Mouse (Mus musculus): ENCODE data around the gene Cdc20b. TPM values are rescaled to one million over a fixed set of nuclear protein-coding genes. Genes with fewer than 3 reads are reported as not detected.

The Cdc20b gene
- polyA plus RNA-seq, 1 experiment from 2014 or later, result not detected

DNA sequence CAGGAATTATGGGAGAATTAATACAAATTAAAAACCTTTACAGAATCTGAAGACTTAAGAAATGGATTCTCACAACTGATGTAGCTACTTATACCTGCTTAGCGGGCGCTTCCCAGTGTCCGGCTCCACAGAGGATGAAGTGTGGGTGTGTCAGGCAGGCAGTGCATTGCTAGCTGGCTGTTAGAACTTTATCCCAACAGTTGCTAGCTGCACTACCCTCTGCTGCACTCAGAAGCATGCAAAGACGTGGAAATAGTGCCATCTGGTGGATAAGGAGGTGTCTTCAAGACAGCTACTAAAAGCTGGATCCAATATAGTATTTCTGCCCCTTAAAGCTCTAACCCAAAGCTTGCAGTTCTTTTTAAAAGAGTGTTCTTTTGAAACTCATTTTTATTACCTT lies 941 bp downstream of the Cdc20b start:
- Histone ChIP-seq H3K4me2 (ENCODE audit: low read depth) (peak overlapping the region; percentile 98), H3K4me3 (ENCODE audit: low read depth, low read length) (peak overlapping the region; percentile 8; the same call in 1 of the 2 replicates), H3K36me3 (ENCODE audit: control insufficient read depth, insufficient read depth, low read length) (no peaks in the 10 kb centered on the region), H3K4me1 (ENCODE audit: control insufficient read depth, insufficient read depth, low read length) (peaks cover 12% of the 10 kb centered on the region; the same call in 1 of the 2 replicates), H3K9ac (ENCODE audit: low read length) (no peak overlapping the region), H3K9me3 (ENCODE audit: control insufficient read depth, low read length) (no peaks in the 10 kb centered on the region), H3K27ac (ENCODE audit: low read depth, low read length) (no peak overlapping the region), H3K27me3 (ENCODE audit: control insufficient read depth, insufficient read depth, low read length) (peaks cover 37% of the 10 kb centered on the region)
- WGBS, result 0% methylated on average over 4 of the region's 4 CpGs
- ATAC-seq (ENCODE audit: insufficient read depth, low FRiP score, low TSS enrichment), result peak; percentile 49; the same call in 1 of the 2 replicates
- DNase-seq (ENCODE audit: low spot score), result peak; percentile 76

DNA sequence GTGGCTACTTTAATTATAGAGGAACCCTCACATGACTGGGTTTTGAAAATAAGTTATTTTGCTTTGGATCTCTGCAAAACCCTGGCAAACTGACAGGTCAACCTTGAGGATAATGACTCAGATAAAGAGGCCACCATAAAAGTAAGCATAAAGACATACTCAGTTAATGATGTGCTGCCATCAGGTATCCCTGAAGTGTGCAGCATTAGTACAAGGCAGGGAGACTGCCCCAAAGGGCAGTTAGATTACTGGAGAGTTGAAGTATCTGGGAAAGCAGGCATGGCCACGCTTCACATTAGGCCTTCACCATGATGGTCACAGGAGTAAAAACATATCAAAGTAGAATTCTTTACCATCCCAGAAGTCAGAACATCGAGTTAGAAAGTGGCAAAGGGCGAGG lies 10.0 kb downstream of the Cdc20b start:
- H3K9ac ChIP-seq (ENCODE audit: low read length), result no peak overlapping the region
- 77% methylated on average over 3 of the region's 3 CpGs for WGBS
- no peak for ATAC-seq (ENCODE audit: insufficient read depth, low FRiP score, low TSS enrichment)

DNA sequence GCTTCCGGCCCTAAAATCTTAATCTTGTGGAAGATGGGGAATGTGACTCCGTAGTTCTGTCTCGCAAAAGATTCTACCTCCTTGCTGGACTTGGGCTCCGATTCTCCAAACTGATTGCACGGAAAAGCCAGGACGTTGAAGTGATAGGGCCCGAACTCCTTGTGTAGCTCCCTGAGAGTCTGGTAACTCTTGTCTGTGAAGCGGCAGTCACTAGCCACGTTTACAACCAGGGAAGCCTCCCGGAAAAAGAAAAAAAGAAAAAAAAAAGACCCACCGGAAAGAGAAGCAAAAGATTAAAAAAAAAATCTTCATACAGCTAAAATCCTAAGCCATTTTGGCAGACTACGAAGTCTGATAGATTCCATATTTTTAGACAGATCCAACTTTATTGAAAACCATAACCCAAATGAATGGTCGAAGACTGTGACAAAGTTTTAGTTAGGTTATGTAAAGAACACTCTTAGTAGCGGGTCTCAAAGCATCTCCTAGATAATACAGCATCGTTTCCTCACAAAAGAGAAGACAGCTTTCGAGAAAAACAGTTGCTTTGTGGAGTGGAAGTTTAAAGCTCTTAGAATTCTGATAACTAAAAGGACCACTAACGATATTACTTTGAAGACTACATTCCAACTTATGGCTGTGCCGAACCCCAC lies 10.7 kb downstream of the Cdc20b start:
- H3K9ac ChIP-seq (ENCODE audit: low read length), result peak overlapping the region; percentile 51
- peak overlapping the region; percentile 32 for H3K4me2 ChIP-seq (ENCODE audit: low read depth)
- no peaks in the 10 kb centered on the region for H3K36me3 ChIP-seq (ENCODE audit: control insufficient read depth, insufficient read depth, low read length)
- peak overlapping the region; percentile 44 for H3K4me3 ChIP-seq (ENCODE audit: low read depth, low read length)
- ATAC-seq (ENCODE audit: insufficient read depth, low FRiP score, low TSS enrichment) (no peak), DNase-seq (ENCODE audit: low spot score) (no peak)
- H3K27ac ChIP-seq (ENCODE audit: low read depth, low read length), result no peak overlapping the region
- WGBS, result 28% methylated on average over 18 of the region's 18 CpGs
- H3K27me3 ChIP-seq (ENCODE audit: control insufficient read depth, insufficient read depth, low read length), result no peaks in the 10 kb centered on the region
- no peaks in the 10 kb centered on the region for H3K4me1 ChIP-seq (ENCODE audit: control insufficient read depth, insufficient read depth, low read length)
- H3K9me3 ChIP-seq (ENCODE audit: control insufficient read depth, low read length), result no peaks in the 10 kb centered on the region

More for the DNA sequence above, 10.0 kb downstream of the Cdc20b start:
- Histone ChIP-seq H3K9me3 (ENCODE audit: control insufficient read depth, low read length) (no peaks in the 10 kb centered on the region), H3K27me3 (ENCODE audit: control insufficient read depth, insufficient read depth, low read length) (no peaks in the 10 kb centered on the region), H3K4me3 (ENCODE audit: low read depth, low read length) (peak overlapping the region; percentile 44), H3K4me2 (ENCODE audit: low read depth) (peak overlapping the region; percentile 32), H3K36me3 (ENCODE audit: control insufficient read depth, insufficient read depth, low read length) (no peaks in the 10 kb centered on the region), H3K4me1 (ENCODE audit: control insufficient read depth, insufficient read depth, low read length) (no peaks in the 10 kb centered on the region), H3K27ac (ENCODE audit: low read depth, low read length) (no peak overlapping the region)
- no peak for DNase-seq (ENCODE audit: low spot score)

DNA sequence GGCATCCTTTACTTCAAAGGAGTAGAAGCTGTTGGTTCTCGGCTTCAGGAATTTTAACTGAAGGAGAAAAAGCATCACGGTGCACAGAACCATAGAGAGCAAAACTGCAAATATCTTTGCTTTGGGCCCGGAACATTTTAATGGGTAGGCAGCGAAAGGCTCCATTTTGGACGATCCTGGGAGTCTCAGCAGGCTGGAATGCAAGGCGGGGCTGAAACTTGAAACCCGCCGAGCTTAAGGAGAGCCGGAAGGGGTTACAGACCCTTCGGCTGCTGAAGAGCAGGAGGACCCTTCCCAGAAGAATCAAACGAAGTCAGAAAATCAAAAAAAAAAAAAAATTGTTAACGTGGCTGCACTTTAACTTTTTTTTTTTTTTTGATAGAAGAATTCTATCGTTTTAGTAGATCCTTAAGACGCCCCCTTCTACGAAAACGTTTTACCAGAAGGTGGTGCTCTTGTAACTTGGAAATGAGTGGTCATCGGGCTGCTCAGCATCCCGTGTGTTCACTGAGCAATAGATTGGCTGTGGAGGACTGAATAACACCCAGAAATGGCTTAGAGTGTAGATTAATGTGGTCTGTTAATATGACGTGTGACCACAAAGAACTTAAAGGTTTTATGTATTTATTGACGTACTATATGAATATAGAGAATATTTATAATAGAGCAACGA lies 11.4 kb downstream of the Cdc20b start, which contains the start of gene Gpx8:
TSS of gene Gpx8 (minus strand) at position 200 of the 673 bp plus-strand sequence.
- H3K4me1 ChIP-seq (ENCODE audit: control insufficient read depth, insufficient read depth, low read length), result no peaks in the 10 kb centered on the region
- WGBS, result 7% methylated on average over 21 of the region's 21 CpGs
- H3K9ac ChIP-seq (ENCODE audit: low read length), result peak within 1 kb of the TSS; percentile 51
- H3K4me2 ChIP-seq (ENCODE audit: low read depth), result peak within 1 kb of the TSS; percentile 32
- H3K36me3 ChIP-seq (ENCODE audit: control insufficient read depth, insufficient read depth, low read length), result no peaks in the 10 kb centered on the region
- DNase-seq (ENCODE audit: low spot score) (peak; percentile 78), ATAC-seq (ENCODE audit: insufficient read depth, low FRiP score, low TSS enrichment) (peak; percentile 84)
- H3K27me3 ChIP-seq (ENCODE audit: control insufficient read depth, insufficient read depth, low read length), result no peaks in the 10 kb centered on the region
- no peak within 1 kb of the TSS for H3K27ac ChIP-seq (ENCODE audit: low read depth, low read length)
- H3K4me3 ChIP-seq (ENCODE audit: low read depth, low read length), result peak within 1 kb of the TSS; percentile 44
- no peaks in the 10 kb centered on the region for H3K9me3 ChIP-seq (ENCODE audit: control insufficient read depth, low read length)

DNA sequence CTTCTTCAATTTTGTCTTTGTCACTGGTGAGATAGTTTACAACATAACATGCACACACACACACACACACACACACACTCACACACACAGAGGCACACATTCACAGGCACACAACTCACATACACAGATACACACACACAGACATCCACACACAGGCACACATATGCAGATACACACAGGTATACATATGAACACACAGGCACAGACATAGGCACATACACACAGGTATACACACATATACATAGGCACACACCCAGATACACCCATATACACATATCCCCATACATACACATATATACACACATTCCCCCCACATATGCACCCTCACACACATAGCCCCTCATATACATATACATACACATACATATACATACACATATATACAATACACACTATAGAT lies 12.1 kb downstream of the Cdc20b start:
- H3K4me2 ChIP-seq (ENCODE audit: low read depth), result no peak overlapping the region
- ATAC-seq (ENCODE audit: insufficient read depth, low FRiP score, low TSS enrichment) (peak; percentile 25; the same call in 1 of the 2 replicates), DNase-seq (ENCODE audit: low spot score) (no peak)
- H3K9ac ChIP-seq (ENCODE audit: low read length), result no peak overlapping the region
- H3K27ac ChIP-seq (ENCODE audit: low read depth, low read length), result no peak overlapping the region
- H3K4me1 ChIP-seq (ENCODE audit: control insufficient read depth, insufficient read depth, low read length), result no peaks in the 10 kb centered on the region
- no peaks in the 10 kb centered on the region for H3K36me3 ChIP-seq (ENCODE audit: control insufficient read depth, insufficient read depth, low read length)
- no peaks in the 10 kb centered on the region for H3K9me3 ChIP-seq (ENCODE audit: control insufficient read depth, low read length)
- H3K27me3 ChIP-seq (ENCODE audit: control insufficient read depth, insufficient read depth, low read length), result no peaks in the 10 kb centered on the region
- no peak overlapping the region for H3K4me3 ChIP-seq (ENCODE audit: low read depth, low read length)

DNA sequence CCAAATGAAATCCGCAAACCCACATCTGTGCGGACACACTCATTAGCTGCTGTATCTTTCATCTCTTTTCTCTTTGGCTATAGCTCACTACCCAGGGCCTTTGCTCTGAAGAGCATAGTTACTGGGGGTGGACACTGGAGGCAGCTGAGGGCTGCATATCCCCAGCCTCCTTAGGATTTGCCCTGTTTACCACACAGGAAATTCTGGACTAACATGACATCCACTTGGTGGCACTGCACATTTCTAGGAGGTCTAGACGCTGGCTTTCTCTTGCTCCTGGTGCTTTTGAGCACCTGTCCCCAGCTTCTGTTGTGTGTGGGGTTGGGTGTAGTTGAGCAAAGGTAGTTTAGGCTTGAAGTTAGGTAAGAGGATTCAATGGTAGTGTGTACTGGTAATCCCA lies 12.7 kb downstream of the Cdc20b start:
- 81% methylated on average over 3 of the region's 3 CpGs for WGBS
- H3K9me3 ChIP-seq (ENCODE audit: control insufficient read depth, low read length), result no peaks in the 10 kb centered on the region
- no peaks in the 10 kb centered on the region for H3K27me3 ChIP-seq (ENCODE audit: control insufficient read depth, insufficient read depth, low read length)

DNA sequence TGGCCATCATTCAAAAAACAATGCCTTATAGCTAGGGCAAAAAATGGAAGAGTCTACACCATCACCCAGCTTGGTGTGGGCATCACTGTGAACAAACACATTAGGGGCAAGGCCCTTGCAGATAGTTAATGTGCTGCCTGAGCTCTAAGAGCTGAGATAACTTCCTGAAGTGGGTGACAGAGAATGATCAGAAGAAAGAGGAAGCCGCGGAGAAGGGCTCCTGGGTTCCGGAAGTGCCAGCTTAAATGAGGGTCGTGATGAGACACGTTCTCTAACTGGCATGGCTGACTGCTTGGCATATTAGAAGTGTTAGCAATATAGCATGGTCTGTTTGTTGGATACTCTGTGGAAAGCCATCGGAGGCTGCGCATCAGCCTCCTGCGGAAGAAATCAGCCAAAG lies 19.3 kb downstream of the Cdc20b start:
- Histone ChIP-seq H3K36me3 (ENCODE audit: control insufficient read depth, insufficient read depth, low read length) (no peaks in the 10 kb centered on the region), H3K27ac (ENCODE audit: low read depth, low read length) (no peak overlapping the region), H3K9ac (ENCODE audit: low read length) (no peak overlapping the region), H3K27me3 (ENCODE audit: control insufficient read depth, insufficient read depth, low read length) (no peaks in the 10 kb centered on the region), H3K4me1 (ENCODE audit: control insufficient read depth, insufficient read depth, low read length) (no peaks in the 10 kb centered on the region), H3K9me3 (ENCODE audit: control insufficient read depth, low read length) (no peaks in the 10 kb centered on the region), H3K4me3 (ENCODE audit: low read depth, low read length) (no peak overlapping the region), H3K4me2 (ENCODE audit: low read depth) (no peak overlapping the region)
- no peak for ATAC-seq (ENCODE audit: insufficient read depth, low FRiP score, low TSS enrichment)
- DNase-seq (ENCODE audit: low spot score), result no peak
- WGBS, result 87% methylated on average over 8 of the region's 8 CpGs

More for the DNA sequence above, 12.7 kb downstream of the Cdc20b start:
- H3K4me1 ChIP-seq (ENCODE audit: control insufficient read depth, insufficient read depth, low read length), result no peaks in the 10 kb centered on the region
- H3K9ac ChIP-seq (ENCODE audit: low read length), result no peak overlapping the region
- ATAC-seq (ENCODE audit: insufficient read depth, low FRiP score, low TSS enrichment) (no peak), DNase-seq (ENCODE audit: low spot score) (no peak)
- H3K36me3 ChIP-seq (ENCODE audit: control insufficient read depth, insufficient read depth, low read length), result no peaks in the 10 kb centered on the region
- no peak overlapping the region for H3K4me3 ChIP-seq (ENCODE audit: low read depth, low read length)
- H3K4me2 ChIP-seq (ENCODE audit: low read depth), result no peak overlapping the region
- H3K27ac ChIP-seq (ENCODE audit: low read depth, low read length), result no peak overlapping the region

- DNase-seq (ENCODE audit: low spot score) (no peak), ATAC-seq (ENCODE audit: insufficient read depth, low FRiP score, low TSS enrichment) (no peak)
- WGBS, result 43% methylated on average over 8 of the region's 8 CpGs
These were observed 20.9 kb downstream of the Cdc20b start for GRCm38 (mm10) chr13:113055826-113056225.

GRCm38 (mm10) chr13:113061746-113062145 lies 26.8 kb downstream of the Cdc20b start:
- DNase-seq (ENCODE audit: low spot score), result no peak
- Histone ChIP-seq H3K9me3 (ENCODE audit: control insufficient read depth, low read length) (no peaks in the 10 kb centered on the region), H3K27ac (ENCODE audit: low read depth, low read length) (no peak overlapping the region), H3K4me2 (ENCODE audit: low read depth) (no peak overlapping the region), H3K27me3 (ENCODE audit: control insufficient read depth, insufficient read depth, low read length) (no peaks in the 10 kb centered on the region), H3K36me3 (ENCODE audit: control insufficient read depth, insufficient read depth, low read length) (no peaks in the 10 kb centered on the region), H3K9ac (ENCODE audit: low read length) (no peak overlapping the region), H3K4me3 (ENCODE audit: low read depth, low read length) (no peak overlapping the region), H3K4me1 (ENCODE audit: control insufficient read depth, insufficient read depth, low read length) (no peaks in the 10 kb centered on the region)
- ATAC-seq (ENCODE audit: insufficient read depth, low FRiP score, low TSS enrichment), result no peak
- WGBS, result 86% methylated on average over 6 of the region's 6 CpGs

More at GRCm38 (mm10) chr13:113055826-113056225, 20.9 kb downstream of the Cdc20b start:
- no peak overlapping the region for H3K4me2 ChIP-seq (ENCODE audit: low read depth)
- no peak overlapping the region for H3K27ac ChIP-seq (ENCODE audit: low read depth, low read length)
- H3K4me1 ChIP-seq (ENCODE audit: control insufficient read depth, insufficient read depth, low read length), result no peaks in the 10 kb centered on the region
- H3K9me3 ChIP-seq (ENCODE audit: control insufficient read depth, low read length), result no peaks in the 10 kb centered on the region
- H3K27me3 ChIP-seq (ENCODE audit: control insufficient read depth, insufficient read depth, low read length), result no peaks in the 10 kb centered on the region
- H3K9ac ChIP-seq (ENCODE audit: low read length), result no peak overlapping the region
- H3K4me3 ChIP-seq (ENCODE audit: low read depth, low read length), result no peak overlapping the region
- no peaks in the 10 kb centered on the region for H3K36me3 ChIP-seq (ENCODE audit: control insufficient read depth, insufficient read depth, low read length)

Data from neural tube, embryonic 11.5 days (tissue).